In the genomic region with DNA sequence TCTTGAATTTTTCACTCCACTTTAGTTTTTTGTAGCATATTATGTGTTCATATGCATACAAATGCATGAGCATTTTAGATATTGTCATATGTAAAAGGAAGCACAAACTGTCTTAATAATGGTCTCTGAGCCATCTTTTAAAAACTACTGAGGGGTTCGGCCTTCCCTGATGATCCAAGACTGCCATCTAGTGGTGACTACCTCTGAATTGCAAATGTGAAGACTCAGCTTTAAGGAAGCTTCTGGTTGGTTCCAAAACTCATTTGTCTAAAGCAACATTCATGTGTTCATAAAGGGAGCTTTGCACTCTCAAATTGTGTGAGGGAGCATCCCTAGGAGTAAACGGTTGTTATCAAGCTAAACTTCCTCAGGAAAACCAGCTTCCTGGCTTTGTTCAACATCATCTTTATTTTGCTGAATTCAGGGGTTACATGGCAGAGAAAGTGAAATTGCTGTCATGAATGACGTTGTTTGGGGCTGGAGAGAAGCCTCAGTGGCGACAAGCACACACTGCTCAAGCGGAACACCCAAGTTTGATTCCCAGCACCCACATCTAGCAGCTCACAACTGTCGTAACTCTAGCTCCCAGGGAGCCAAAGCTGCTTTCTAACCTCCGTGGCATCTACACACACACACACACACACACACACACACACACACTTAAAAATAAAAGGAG, we compare ENCODE assay signal across 11 mouse cellular contexts.
DNase-seq lines count a peak whose midpoint lies in the region; ATAC-seq and TF ChIP-seq lines count a peak whose summit lies in the region.
"Had no signal": no experiment of that assay in that cellular context is flagged by ENCODE, and none has a peak within 500 bp of the region (broad histone marks: within the 10 kb centered on the region; RNA-seq: fewer than 3 reads in every experiment).

No protein-coding gene starts in this region.

- TF ChIP-seq EP300 in stomach, postnatal 0 days (optimal IDR thresholded peaks at IDR 0.05), result no peak

- no peak for TF ChIP-seq POLR2A in spleen, adult 2 months (IDR thresholded peaks at IDR 0.05; ENCODE audit: low read depth, low read length)

- 40% methylated on average over 7 of the region's 7 CpGs for WGBS in heart, embryonic 13.5 days
- 35% methylated on average over 7 of the region's 7 CpGs for WGBS in spleen, adult 2 months
- WGBS in stomach, postnatal 0 days, result 52% methylated on average over 7 of the region's 7 CpGs
- WGBS in limb, embryonic 10.5 days, result 68% methylated on average over 7 of the region's 7 CpGs

- TF ChIP-seq CTCF in spleen, adult 2 months (IDR thresholded peaks at IDR 0.05; ENCODE audit: extremely low read depth, insufficient read depth, insufficient read length, insufficient replicate concordance), result peak; percentile 17; the same call in 1 of the 2 replicates
- TF ChIP-seq CTCF in stomach, postnatal 0 days (IDR thresholded peaks at IDR 0.05; ENCODE audit: low read depth), result peak; percentile 68

- intact Hi-C loops in heart, postnatal 36 days (cut with DNase I), result no loop called here

- H3K27me3 ChIP-seq in heart, embryonic 13.5 days (replicated peaks), result no peaks in the 10 kb centered on the region
- no peaks in the 10 kb centered on the region for H3K27me3 ChIP-seq in spleen, adult 2 months (ENCODE audit: control insufficient read depth, insufficient read depth, low read length)
- no peaks in the 10 kb centered on the region for H3K27me3 ChIP-seq in stomach, postnatal 0 days (ENCODE audit: control insufficient read depth, insufficient read depth, low read length)
- H3K27me3 ChIP-seq in limb, embryonic 10.5 days (ENCODE audit: low read depth, poor library complexity, severe bottlenecking), result no peaks in the 10 kb centered on the region

- no peak for ATAC-seq in heart, embryonic 13.5 days (ENCODE audit: extremely low read depth, insufficient number of reproducible peaks, low FRiP score, low TSS enrichment)
- ATAC-seq in stomach, postnatal 0 days (ENCODE audit: low FRiP score, low TSS enrichment), result no peak

- H3K9me3 ChIP-seq in heart, embryonic 13.5 days, result peaks cover 11% of the 10 kb centered on the region
- H3K9me3 ChIP-seq in stomach, postnatal 0 days (ENCODE audit: control insufficient read depth, low read length), result no peaks in the 10 kb centered on the region
- H3K9me3 ChIP-seq in limb, embryonic 10.5 days (replicated peaks), result no peaks in the 10 kb centered on the region
- H3K9me3 ChIP-seq: G1E had no signal

- H3K36me3 ChIP-seq in heart, embryonic 13.5 days, result no peaks in the 10 kb centered on the region
- no peaks in the 10 kb centered on the region for H3K36me3 ChIP-seq in spleen, adult 2 months (ENCODE audit: control insufficient read depth, insufficient read depth, low read length)
- no peaks in the 10 kb centered on the region for H3K36me3 ChIP-seq in stomach, postnatal 0 days (ENCODE audit: control insufficient read depth, insufficient read depth, low read length)
- no peaks in the 10 kb centered on the region for H3K36me3 ChIP-seq in limb, embryonic 10.5 days
- H3K36me3 ChIP-seq: G1E had no signal

- no peak for DNase-seq in heart, postnatal 36 days
- DNase-seq in spleen, adult 2 months (ENCODE audit: low read depth in 1 of 2, low spot score in 2 of 2), result peak in 1 of 2 experiments; percentile 8
- no peak for DNase-seq in spleen, adult 18-20 months
- DNase-seq in embryo, embryonic 11.5 days (ENCODE audit: low read depth, low spot score), result peak; percentile 22
- DNase-seq in stomach, postnatal 0 days (ENCODE audit: low spot score), result no peak
- DNase-seq in cerebellum, adult 9-10 months, result no peak
- DNase-seq in limb, embryonic 10.5 days (ENCODE audit: low spot score), result no peak
- DNase-seq: cerebellum, postnatal 25 days; left cerebral cortex, postnatal 4 days had no signal

- 0 out of 2 replicates have a peak, but pooled peaks cover 6% of the 10 kb centered on the region for H3K4me1 ChIP-seq in heart, embryonic 13.5 days
- no peaks in the 10 kb centered on the region for H3K4me1 ChIP-seq in spleen, adult 2 months (ENCODE audit: control insufficient read depth, insufficient read depth, insufficient read length)
- H3K4me1 ChIP-seq in stomach, postnatal 0 days (replicated peaks; ENCODE audit: control insufficient read depth, insufficient read depth), result no peaks in the 10 kb centered on the region
- no peaks in the 10 kb centered on the region for H3K4me1 ChIP-seq in limb, embryonic 10.5 days

- H3K4me2 ChIP-seq in heart, embryonic 13.5 days, result no peak overlapping the region
- H3K4me2 ChIP-seq in stomach, postnatal 0 days (replicated peaks; ENCODE audit: low read depth), result no peak overlapping the region

- H3K4me3 ChIP-seq in heart, embryonic 13.5 days, result no peak overlapping the region
- H3K4me3 ChIP-seq in spleen, adult 2 months (ENCODE audit: extremely low read depth, insufficient read depth, insufficient read length), result no peak overlapping the region
- no peak overlapping the region for H3K4me3 ChIP-seq in stomach, postnatal 0 days (ENCODE audit: low read depth, low read length)
- H3K4me3 ChIP-seq in limb, embryonic 10.5 days, result no peak overlapping the region

- H3K9ac ChIP-seq in heart, embryonic 13.5 days, result no peak overlapping the region
- no peak overlapping the region for H3K9ac ChIP-seq in stomach, postnatal 0 days (ENCODE audit: low read length)

- H3K27ac ChIP-seq in heart, embryonic 13.5 days (replicated peaks), result 0 out of 2 replicates have a peak overlapping the region, but pooled peaks have one; percentile 36
- H3K27ac ChIP-seq in spleen, adult 2 months (ENCODE audit: insufficient read depth, low read length), result no peak overlapping the region
- H3K27ac ChIP-seq in stomach, postnatal 0 days (replicated peaks), result no peak overlapping the region
- no peak overlapping the region for H3K27ac ChIP-seq in limb, embryonic 10.5 days
